Mouse (Mus musculus): Measurements from ENCODE around the gene Tmem170b.

- TF ChIP-seq CTCF (IDR thresholded peaks at IDR 0.05; ENCODE audit: control insufficient read depth, insufficient read depth, insufficient read length), result no peak
- no peak for TF ChIP-seq USF1 (IDR thresholded peaks at IDR 0.05; ENCODE audit: low read depth)
These were observed 1.7 kb upstream of the Tmem170b start for GRCm38 (mm10) chr13:41603921-41604466.

All from C2C12 (cell line).